Comparison of ENCODE assay signal across 23 mouse cellular contexts in genomic region chr17:83753112-83753899, GRCm38 (mm10). TPM values are rescaled to one million over a fixed set of nuclear protein-coding genes. Genes with fewer than 3 reads are reported as not detected.
DNase-seq lines count a peak whose midpoint lies in the region; ATAC-seq and TF ChIP-seq lines count a peak whose summit lies in the region.
"Had no signal": no experiment of that assay in that cellular context is flagged by ENCODE, and none has a peak within 500 bp of the region (broad histone marks: within the 10 kb centered on the region; RNA-seq: fewer than 3 reads in every experiment).

No protein-coding gene starts in this region.

- TF ChIP-seq POLR2A in brain, embryonic 14.5 days (IDR thresholded peaks at IDR 0.05; ENCODE audit: borderline replicate concordance, extremely low read depth, insufficient read depth, insufficient read length, poor library complexity, severe bottlenecking), result no peak

- WGBS in forebrain, embryonic 10.5 days, result 53% methylated on average over 11 of the region's 11 CpGs
- 28% methylated on average over 11 of the region's 11 CpGs for WGBS in forebrain, embryonic 15.5 days
- WGBS in hindbrain, embryonic 15.5 days, result 42% methylated on average over 11 of the region's 11 CpGs
- WGBS in hindbrain, embryonic 11.5 days, result 53% methylated on average over 11 of the region's 11 CpGs
- 41% methylated on average over 11 of the region's 11 CpGs for WGBS in midbrain, embryonic 16.5 days

- no peaks in the 10 kb centered on the region; the same call in 1 of the 2 replicates for H3K9me3 ChIP-seq in forebrain, embryonic 10.5 days
- no peaks in the 10 kb centered on the region for H3K9me3 ChIP-seq in forebrain, embryonic 15.5 days
- H3K9me3 ChIP-seq in hindbrain, embryonic 15.5 days, result no peaks in the 10 kb centered on the region
- H3K9me3 ChIP-seq in hindbrain, embryonic 11.5 days (ENCODE audit: control insufficient read depth, low read length), result no peaks in the 10 kb centered on the region
- H3K9me3 ChIP-seq in midbrain, embryonic 16.5 days (replicated peaks; ENCODE audit: control insufficient read depth, low read length, poor library complexity, severe bottlenecking), result no peaks in the 10 kb centered on the region
- H3K9me3 ChIP-seq: embryonic facial prominence, embryonic 10.5 days; limb, embryonic 12.5 days; neural tube, embryonic 15.5 days had no signal

- H3K36me3 ChIP-seq in forebrain, embryonic 10.5 days (replicated peaks), result peaks cover 27% of the 10 kb centered on the region
- peaks cover 3% of the 10 kb centered on the region; the same call in 1 of the 2 replicates for H3K36me3 ChIP-seq in forebrain, embryonic 15.5 days
- peaks cover 6% of the 10 kb centered on the region for H3K36me3 ChIP-seq in hindbrain, embryonic 15.5 days
- no peaks in the 10 kb centered on the region for H3K36me3 ChIP-seq in hindbrain, embryonic 11.5 days (ENCODE audit: control insufficient read depth, insufficient read depth, low read length)
- no peaks in the 10 kb centered on the region; the same call in 1 of the 2 replicates for H3K36me3 ChIP-seq in midbrain, embryonic 16.5 days (ENCODE audit: control insufficient read depth, insufficient read depth, low read length)

- H3K4me3 ChIP-seq in forebrain, embryonic 10.5 days, result no peak overlapping the region
- H3K4me3 ChIP-seq in forebrain, embryonic 15.5 days, result no peak overlapping the region
- no peak overlapping the region for H3K4me3 ChIP-seq in hindbrain, embryonic 15.5 days
- H3K4me3 ChIP-seq in hindbrain, embryonic 11.5 days (ENCODE audit: low read depth, low read length), result no peak overlapping the region
- no peak overlapping the region for H3K4me3 ChIP-seq in midbrain, embryonic 16.5 days (ENCODE audit: low read depth, low read length)
- H3K4me3 ChIP-seq: embryonic facial prominence, embryonic 10.5 days; limb, embryonic 12.5 days; neural tube, embryonic 15.5 days had no signal

- no peak; the same call in 1 of the 2 replicates for ATAC-seq in forebrain, embryonic 15.5 days (replicated peaks)
- peak; percentile 30; the same call in 1 of the 2 replicates for ATAC-seq in hindbrain, embryonic 15.5 days (ENCODE audit: low FRiP score, low read depth)
- ATAC-seq in hindbrain, embryonic 11.5 days (ENCODE audit: low FRiP score), result no peak
- peak; percentile 77; the same call in 1 of the 2 replicates for ATAC-seq in midbrain, embryonic 16.5 days
- ATAC-seq: activated CD4-positive, CD25-positive, alpha-beta regulatory T cell, adult 4 months; inflammation-experienced regulatory T-cells, adult 6 months; liver, postnatal 0 days; lung, postnatal 0 days had no signal

- 0 out of 2 replicates have a peak overlapping the region, but pooled peaks have one; percentile 1 for H3K27ac ChIP-seq in forebrain, embryonic 10.5 days
- H3K27ac ChIP-seq in forebrain, embryonic 15.5 days (replicated peaks), result no peak overlapping the region
- H3K27ac ChIP-seq in hindbrain, embryonic 15.5 days (replicated peaks), result no peak overlapping the region
- H3K27ac ChIP-seq in hindbrain, embryonic 11.5 days (ENCODE audit: low read depth, low read length), result no peak overlapping the region
- 0 out of 2 replicates have a peak overlapping the region, but pooled peaks have one; percentile 29 for H3K27ac ChIP-seq in midbrain, embryonic 16.5 days (ENCODE audit: low read length)
- H3K27ac ChIP-seq: embryonic facial prominence, embryonic 10.5 days; limb, embryonic 12.5 days; neural tube, embryonic 15.5 days had no signal

- H3K27me3 ChIP-seq in forebrain, embryonic 10.5 days (ENCODE audit: poor library complexity, severe bottlenecking), result no peaks in the 10 kb centered on the region
- no peaks in the 10 kb centered on the region for H3K27me3 ChIP-seq in forebrain, embryonic 15.5 days
- no peaks in the 10 kb centered on the region for H3K27me3 ChIP-seq in hindbrain, embryonic 15.5 days
- no peaks in the 10 kb centered on the region for H3K27me3 ChIP-seq in hindbrain, embryonic 11.5 days (ENCODE audit: control insufficient read depth, insufficient read depth, low read length)
- H3K27me3 ChIP-seq in midbrain, embryonic 16.5 days (ENCODE audit: control insufficient read depth, insufficient read depth, low read depth, low read length), result no peaks in the 10 kb centered on the region
- H3K27me3 ChIP-seq: limb, embryonic 12.5 days; neural tube, embryonic 15.5 days had no signal

- no peak for DNase-seq in forebrain, embryonic 10.5 days (ENCODE audit: extremely low spot score, low spot score)
- DNase-seq in hindbrain, embryonic 11.5 days (ENCODE audit: low spot score), result no peak
- peak; percentile 66 for DNase-seq in brain, embryonic 14.5 days (ENCODE audit: low read depth)
- DNase-seq in right cerebral cortex, postnatal 14 days, result no peak
- DNase-seq in testis, postnatal 10 days (ENCODE audit: low spot score), result no peak
- DNase-seq: adrenal gland, adult 8-10 months; cerebellum, adult 8-10 months; gastrocnemius, postnatal 25 days; kidney, adult 18-20 months; kidney, postnatal 4 days; liver, postnatal 0 days; thymus, adult 18-20 months; thymus, postnatal 36 days had no signal

- TF ChIP-seq CTCF in brain, embryonic 14.5 days (IDR thresholded peaks at IDR 0.05; ENCODE audit: borderline replicate concordance, extremely low read depth, insufficient read depth, insufficient read length), result no peak

- peaks cover 22% of the 10 kb centered on the region for H3K4me1 ChIP-seq in forebrain, embryonic 10.5 days
- 0 out of 2 replicates have a peak, but pooled peaks cover 7% of the 10 kb centered on the region for H3K4me1 ChIP-seq in forebrain, embryonic 15.5 days
- peaks cover 10% of the 10 kb centered on the region; the same call in 1 of the 2 replicates for H3K4me1 ChIP-seq in hindbrain, embryonic 15.5 days (replicated peaks)
- H3K4me1 ChIP-seq in hindbrain, embryonic 11.5 days (replicated peaks; ENCODE audit: control insufficient read depth, insufficient read depth, low read length), result no peaks in the 10 kb centered on the region
- 0 out of 2 replicates have a peak, but pooled peaks cover 3% of the 10 kb centered on the region for H3K4me1 ChIP-seq in midbrain, embryonic 16.5 days (ENCODE audit: control insufficient read depth, insufficient read depth, low read length)
- H3K4me1 ChIP-seq: limb, embryonic 12.5 days; neural tube, embryonic 15.5 days had no signal

- no peak overlapping the region for H3K4me2 ChIP-seq in forebrain, embryonic 15.5 days (replicated peaks)
- no peak overlapping the region for H3K4me2 ChIP-seq in hindbrain, embryonic 15.5 days
- H3K4me2 ChIP-seq in hindbrain, embryonic 11.5 days (replicated peaks; ENCODE audit: low read depth, low read length), result no peak overlapping the region
- no peak overlapping the region for H3K4me2 ChIP-seq in midbrain, embryonic 16.5 days (ENCODE audit: low read length)
- H3K4me2 ChIP-seq: limb, embryonic 12.5 days; liver, embryonic 11.5 days; neural tube, embryonic 15.5 days had no signal

- H3K9ac ChIP-seq in forebrain, embryonic 15.5 days (replicated peaks), result no peak overlapping the region
- H3K9ac ChIP-seq in hindbrain, embryonic 15.5 days, result no peak overlapping the region
- no peak overlapping the region for H3K9ac ChIP-seq in hindbrain, embryonic 11.5 days (ENCODE audit: low read depth, low read length)
- no peak overlapping the region for H3K9ac ChIP-seq in midbrain, embryonic 16.5 days (ENCODE audit: low read depth, low read length)
- H3K9ac ChIP-seq: limb, embryonic 12.5 days; liver, postnatal 0 days; neural tube, embryonic 15.5 days had no signal

RNA-seq across cellular contexts. Expression of gene Mta3, which starts 47.3 kb away (rescaled TPM):
- 31.8 and 34.0 TPM in 2 replicates for polyA plus RNA-seq in forebrain, embryonic 10.5 days (2016; fragmentation: Nextera tagmentation; extraction: Ambion mirVana)
- polyA plus RNA-seq in forebrain, embryonic 15.5 days (2015; fragmentation: Nextera tagmentation; extraction: Ambion mirVana), result 37.9 and 39.7 TPM in 2 replicates
- 33.2 and 37.0 TPM in 2 replicates for polyA plus RNA-seq in hindbrain, embryonic 15.5 days (2015; fragmentation: Nextera tagmentation; extraction: Ambion mirVana)
- polyA plus RNA-seq in hindbrain, embryonic 11.5 days (2014; fragmentation: Nextera tagmentation; extraction: Ambion mirVana), result 41.1 and 41.7 TPM in 2 replicates
- 32.8 and 38.0 TPM in 2 replicates for polyA plus RNA-seq in brain, embryonic 14.5 days (2012; rRNA removed)
- polyA plus RNA-seq in midbrain, embryonic 16.5 days (2015; fragmentation: Nextera tagmentation; extraction: Ambion mirVana), result 27.2 and 34.5 TPM in 2 replicates

Comparison
In these comparisons a context has a peak if more than half of its experiments do, and no peak if none do; other contexts are left out.
1. H3K27ac ChIP-seq: peak in forebrain, embryonic 10.5 days (single experiment) and midbrain, embryonic 16.5 days (single experiment); none in forebrain, embryonic 15.5 days (single experiment), hindbrain, embryonic 15.5 days (single experiment) and hindbrain, embryonic 11.5 days (single experiment).
2. ATAC-seq: peak in hindbrain, embryonic 15.5 days (single experiment) and midbrain, embryonic 16.5 days (single experiment); none in forebrain, embryonic 15.5 days (single experiment) and hindbrain, embryonic 11.5 days (single experiment).